Mouse (Mus musculus) B cell, adult 2 months (primary cell): ENCODE results near the gene Ttc27.

Experiments used
- DNase-seq, 2 experiments: peaks; one replicate each; pipeline ENCODE4 v3.0.0; 2022

The Ttc27 gene

GRCm38 (mm10) chr17:74843486-74843885 is 126.0 kb downstream of the Ttc27 start:
- DNase-seq, result no peak

DNA sequence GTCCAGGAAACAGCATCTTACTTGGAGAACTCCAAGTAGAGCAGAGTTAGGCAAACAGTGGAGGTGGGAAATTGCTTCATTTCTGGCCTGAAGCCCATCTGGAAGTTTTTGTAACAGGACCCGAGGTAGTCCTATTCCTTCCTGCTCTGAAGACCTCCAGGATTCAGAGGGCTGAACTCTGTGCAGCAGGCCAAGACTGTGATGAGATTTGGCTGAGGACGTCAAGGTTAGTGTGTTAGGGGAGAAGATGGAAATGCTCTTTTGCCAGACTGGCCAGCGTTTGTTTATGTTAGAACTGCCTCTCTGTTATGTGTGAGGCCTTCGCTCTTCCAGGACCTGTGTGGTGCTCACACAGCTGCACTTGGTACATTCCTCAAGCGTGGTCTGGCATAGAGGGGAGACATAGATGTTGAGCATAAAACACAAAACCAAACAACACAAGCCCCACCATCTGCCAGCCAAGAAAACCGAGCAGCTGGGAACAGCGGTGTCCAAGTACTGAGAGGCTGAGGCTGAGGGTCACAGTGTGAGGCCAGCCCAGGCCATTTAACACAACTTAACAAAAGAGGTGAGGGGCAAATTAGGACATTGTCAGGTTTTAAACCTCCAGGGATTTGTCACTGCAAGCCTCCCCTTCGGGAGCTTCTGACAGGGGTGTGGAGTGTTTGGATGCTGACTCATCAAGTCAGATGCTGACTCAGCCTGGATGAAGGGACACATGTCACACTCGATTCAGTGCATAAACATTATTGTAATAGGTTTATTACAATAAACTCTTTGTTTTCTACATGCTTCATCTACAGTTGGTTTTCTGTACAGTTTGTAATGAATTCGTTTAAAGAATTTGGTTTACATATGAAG is 128.7 kb downstream of the Ttc27 start:
- no peak for DNase-seq

DNA sequence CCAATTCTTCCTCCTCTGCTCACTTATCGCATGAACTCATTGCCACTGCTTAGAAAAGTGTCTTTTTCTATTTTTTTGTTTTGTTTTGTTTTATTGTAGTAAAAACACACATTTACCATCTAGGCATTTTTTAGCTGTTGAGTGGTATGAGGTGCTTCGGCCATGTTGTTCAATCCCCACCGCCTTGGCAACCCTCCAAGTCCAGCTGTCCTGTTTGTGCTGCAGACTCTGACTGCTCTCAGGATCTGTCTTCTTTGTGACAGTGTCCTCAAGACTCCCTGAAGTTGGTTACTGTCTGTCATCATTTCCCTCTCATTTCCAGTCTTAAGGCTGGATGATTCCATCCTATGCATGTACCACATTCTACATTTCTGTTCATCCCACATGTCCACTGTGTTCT is 132.7 kb downstream of the Ttc27 start:
- DNase-seq, result no peak

DNA sequence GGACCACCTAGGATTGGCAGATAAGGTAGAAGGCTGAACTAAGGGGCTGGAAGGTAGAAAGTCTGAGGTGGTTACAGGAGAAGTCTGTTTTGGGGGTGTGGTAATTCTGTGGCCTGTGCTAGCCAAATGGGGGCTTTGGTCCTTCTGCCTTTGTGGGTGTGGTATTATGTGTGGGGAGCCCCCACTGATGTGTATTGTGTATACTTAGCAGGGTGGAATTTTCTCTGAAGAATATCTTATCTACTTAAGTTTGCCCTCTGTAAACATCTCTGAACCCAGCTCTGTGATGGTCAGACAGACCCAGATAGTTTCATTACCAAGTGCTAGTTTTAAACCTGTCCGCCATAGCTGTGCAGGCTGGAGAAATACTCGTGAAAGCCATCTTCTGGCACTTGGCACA is 141.8 kb downstream of the Ttc27 start:
- no peak for DNase-seq

DNA sequence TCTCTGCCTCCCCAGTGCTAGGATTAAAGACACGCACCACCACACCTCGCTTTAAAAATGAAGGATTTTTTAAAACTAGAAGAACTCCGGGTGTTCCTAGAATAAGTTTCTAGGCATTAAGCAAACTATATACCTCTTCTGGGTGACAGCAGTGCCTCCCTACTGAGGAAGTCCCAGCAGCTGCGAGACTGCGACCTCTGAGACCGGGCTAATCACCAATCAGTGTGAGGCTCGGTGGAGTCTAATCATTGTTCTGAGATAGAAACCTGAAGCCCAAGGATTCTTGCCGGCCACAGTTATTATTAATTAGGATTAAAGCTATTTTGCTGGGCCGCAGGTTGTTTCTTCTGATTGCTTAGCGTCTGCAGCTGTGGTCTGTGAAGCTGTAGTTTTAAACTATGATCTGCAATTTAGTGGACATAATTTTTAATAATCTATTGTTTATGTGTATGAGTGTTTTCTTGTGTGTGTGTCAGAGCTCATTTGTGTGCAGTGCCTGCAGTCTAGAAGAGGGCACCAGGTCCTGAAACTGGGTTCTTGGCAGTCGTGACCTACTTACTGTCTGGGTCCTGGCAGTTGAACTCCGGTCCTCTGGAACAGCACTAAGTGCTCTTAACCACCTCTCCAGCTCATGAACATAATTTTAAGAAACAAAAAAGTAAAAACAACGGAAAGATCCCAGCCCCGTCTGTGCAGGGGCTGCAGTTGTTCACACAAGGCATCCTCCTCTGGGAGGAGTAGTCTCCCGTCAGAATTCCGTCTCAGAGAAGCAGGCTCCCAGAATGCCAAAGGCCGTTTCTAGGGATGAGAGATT is 142.9 kb downstream of the Ttc27 start:
- no peak for DNase-seq

DNA sequence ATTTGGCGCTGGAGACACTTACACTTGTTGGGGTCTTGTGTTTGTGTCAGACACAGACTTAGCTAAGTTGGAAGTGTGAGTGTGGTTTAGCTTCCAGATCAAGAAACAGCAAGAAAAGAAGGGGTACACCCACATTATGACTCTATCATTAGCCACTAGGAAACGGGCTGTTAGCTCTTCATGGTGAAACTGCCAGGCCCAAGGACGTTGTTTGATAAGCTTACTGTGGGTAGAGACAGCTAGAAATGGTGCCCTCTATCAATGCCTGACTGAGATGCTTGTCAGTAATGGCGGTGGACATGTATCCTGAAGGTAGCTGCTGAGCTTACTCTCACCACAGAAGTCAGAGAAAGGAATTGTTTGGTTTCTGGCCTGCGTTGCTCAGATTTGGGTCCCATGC is 146.3 kb downstream of the Ttc27 start:
- no peak for DNase-seq

- DNase-seq, result no peak
Measured at GRCm38 (mm10) chr17:74864790-74865548, 147.4 kb downstream of the Ttc27 start.

- DNase-seq, result no peak
Measured at GRCm38 (mm10) chr17:74865694-74866564, 148.4 kb downstream of the Ttc27 start.

- no peak for DNase-seq
Measured at GRCm38 (mm10) chr17:74866565-74867507, 149.3 kb downstream of the Ttc27 start.

- no peak for DNase-seq
Measured at GRCm38 (mm10) chr17:74868185-74868907, 150.8 kb downstream of the Ttc27 start.

GRCm38 (mm10) chr17:74869556-74869955 is 152.0 kb downstream of the Ttc27 start:
- no peak for DNase-seq

GRCm38 (mm10) chr17:74870177-74871160 is 152.9 kb downstream of the Ttc27 start:
- DNase-seq, result no peak

GRCm38 (mm10) chr17:74872567-74872966 is 155.0 kb downstream of the Ttc27 start:
- DNase-seq, result no peak

- DNase-seq, result no peak
Measured at GRCm38 (mm10) chr17:74873756-74874155, 156.2 kb downstream of the Ttc27 start.

DNA sequence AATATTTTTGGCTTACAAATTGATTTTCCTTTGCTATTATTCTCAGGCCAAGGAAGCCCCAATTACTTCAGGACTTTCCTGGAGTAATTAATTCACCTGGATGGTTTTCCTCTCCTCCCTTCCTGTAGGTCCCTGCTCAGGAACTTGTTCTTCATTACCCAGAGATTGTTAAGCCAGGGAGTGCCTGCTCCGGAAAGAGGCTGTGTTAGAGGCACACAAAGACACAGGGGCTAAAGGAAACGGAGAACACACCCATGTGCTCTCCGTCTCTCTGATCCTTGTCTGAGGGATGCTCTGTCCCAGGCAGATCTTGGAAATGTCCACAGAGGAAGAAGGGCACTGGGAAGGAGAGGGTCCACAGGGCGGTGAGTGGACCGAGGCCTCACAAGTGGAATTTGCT is 158.2 kb downstream of the Ttc27 start:
- no peak for DNase-seq

DNA sequence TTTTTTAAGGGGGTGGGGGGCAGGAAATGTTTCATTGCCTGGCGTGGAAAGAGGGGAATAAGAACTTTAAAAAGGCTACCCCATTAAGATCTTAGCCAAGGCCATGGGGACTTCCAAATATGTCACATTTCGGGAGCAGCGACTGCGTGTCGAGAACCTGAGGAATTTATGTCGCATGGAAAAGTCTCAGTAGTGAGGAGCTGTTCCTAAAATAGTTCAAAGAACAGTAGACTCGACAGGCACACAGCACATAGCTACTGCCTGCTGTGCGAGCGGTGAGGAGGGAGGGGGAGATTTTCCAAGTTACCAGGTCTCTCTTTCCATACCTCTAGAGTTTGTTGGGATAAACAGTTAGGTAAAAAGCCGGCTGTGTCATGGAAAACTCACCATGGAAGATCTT is 159.4 kb downstream of the Ttc27 start:
- no peak for DNase-seq

DNA sequence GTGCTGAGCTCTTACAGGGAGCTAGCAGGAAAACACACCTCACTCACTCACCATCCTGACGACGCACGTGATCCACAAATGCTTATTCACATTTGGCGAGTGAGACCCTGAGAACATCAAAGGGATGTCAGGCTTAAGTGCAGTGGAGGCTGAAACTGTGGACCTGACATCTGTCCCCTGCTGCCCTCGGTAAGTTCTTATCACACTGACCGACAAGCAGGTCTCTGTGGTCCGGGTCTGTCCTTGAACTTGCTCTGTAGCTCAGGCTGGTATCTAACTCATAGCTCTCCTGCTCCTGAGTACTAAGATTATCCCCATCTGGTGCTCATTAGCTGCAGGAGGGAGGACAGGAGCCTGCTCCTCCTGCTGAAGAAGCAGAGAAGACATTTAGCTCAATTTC is 162.2 kb downstream of the Ttc27 start:
- DNase-seq, result no peak

DNA sequence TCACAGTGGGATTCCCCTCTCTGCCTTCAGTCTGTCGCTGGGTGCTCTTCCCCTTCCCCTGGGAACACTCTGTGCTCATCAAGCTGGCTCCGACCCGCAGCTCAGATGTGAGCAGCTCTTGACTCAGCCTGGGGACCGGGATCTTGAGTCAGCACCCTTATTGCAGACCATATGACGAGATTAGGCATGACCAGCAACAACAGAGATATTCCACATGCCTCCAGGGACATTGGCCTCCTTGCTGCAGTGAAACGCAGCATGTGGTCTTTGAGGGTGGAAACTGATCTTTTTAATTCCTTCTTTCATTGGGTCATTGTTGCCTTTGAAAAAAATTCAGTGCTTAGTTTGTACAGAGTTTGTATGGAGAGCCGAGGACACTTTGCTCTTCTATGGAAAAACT is 169.5 kb downstream of the Ttc27 start:
- DNase-seq, result no peak
